Mouse (Mus musculus): ENCODE measurements around the gene Rtraf. TPM values are rescaled to one million over a fixed set of nuclear protein-coding genes. Genes with fewer than 3 reads are reported as not detected.

The Rtraf gene
- polyA plus RNA-seq, 1 experiment from 2014 or later, result 277 TPM

DNA sequence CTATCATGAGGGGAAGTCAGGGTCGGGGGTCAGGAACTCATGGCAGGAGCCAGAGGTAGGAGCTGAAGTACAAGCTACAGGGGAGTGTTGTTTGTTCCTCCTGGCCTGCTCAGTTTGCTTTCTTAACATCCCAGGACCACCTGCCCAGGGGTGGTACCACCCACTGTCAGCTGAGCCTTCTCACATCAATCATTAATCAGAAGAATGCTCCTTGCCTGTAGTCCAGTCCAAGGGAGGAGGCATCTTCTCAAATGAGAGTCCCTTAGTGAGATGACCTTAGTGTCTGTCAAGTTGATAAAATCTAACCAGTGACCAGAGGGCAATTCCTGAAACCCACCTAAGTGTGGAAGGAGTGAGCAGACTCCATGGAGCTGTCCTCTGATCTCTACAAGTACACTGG lies 35.2 kb downstream of the Rtraf start:
- no peaks in the 10 kb centered on the region for H3K27me3 ChIP-seq
- no peak overlapping the region for H3K27ac ChIP-seq
- no peak overlapping the region for H3K9ac ChIP-seq
- H3K4me2 ChIP-seq, result no peak overlapping the region
- H3K4me1 ChIP-seq, result no peaks in the 10 kb centered on the region
- no peaks in the 10 kb centered on the region for H3K36me3 ChIP-seq (replicated peaks)
- ATAC-seq (ENCODE audit: low FRiP score), result no peak
- H3K9me3 ChIP-seq, result no peaks in the 10 kb centered on the region
- no peak overlapping the region for H3K4me3 ChIP-seq (replicated peaks)
- 76% methylated on average over 1 of the region's 1 CpGs for WGBS

DNA sequence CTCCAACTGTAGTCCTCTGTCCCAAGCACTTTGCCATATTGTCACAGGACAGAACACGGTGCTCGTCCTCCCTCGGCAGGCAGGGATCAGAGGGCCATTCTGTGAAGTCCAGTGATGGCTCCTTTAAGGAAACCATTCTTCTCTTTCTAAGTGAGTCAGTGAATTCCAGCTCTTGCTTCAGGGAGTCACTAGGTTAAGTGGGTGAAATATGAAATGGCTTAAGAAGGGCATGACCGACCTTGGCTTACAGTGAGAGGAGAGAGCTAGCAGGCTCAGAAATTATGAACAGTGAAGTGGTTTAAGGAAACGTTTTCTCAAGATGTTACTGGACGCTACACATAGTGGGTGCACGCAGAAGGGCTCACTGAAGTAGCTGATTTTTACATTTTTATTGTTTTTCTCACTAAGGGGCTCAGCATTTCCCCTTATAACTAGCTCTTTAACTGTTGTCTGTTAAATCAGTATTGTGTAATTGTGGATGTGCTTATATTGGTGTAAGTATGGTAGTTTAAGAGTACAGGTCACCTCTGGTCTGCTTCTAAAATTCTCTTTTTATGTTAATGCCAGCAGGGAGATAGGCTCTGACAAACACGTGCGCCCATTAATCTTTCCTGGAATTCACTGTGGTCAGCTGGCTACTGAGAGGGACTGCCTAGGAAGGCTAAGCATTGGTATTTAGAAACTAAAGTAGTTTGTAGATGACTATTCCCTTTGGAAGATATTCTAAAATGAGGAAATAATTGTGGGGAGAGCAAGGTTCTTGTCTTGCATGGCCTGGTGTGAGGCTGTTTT lies 37.6 kb downstream of the Rtraf start:
- 86% methylated on average over 9 of the region's 9 CpGs for WGBS
- Histone ChIP-seq H3K4me1 (no peaks in the 10 kb centered on the region), H3K9ac (no peak overlapping the region), H3K36me3 (replicated peaks) (no peaks in the 10 kb centered on the region), H3K4me3 (replicated peaks) (no peak overlapping the region), H3K4me2 (no peak overlapping the region), H3K27me3 (no peaks in the 10 kb centered on the region), H3K27ac (no peak overlapping the region), H3K9me3 (no peaks in the 10 kb centered on the region)
- ATAC-seq (ENCODE audit: low FRiP score), result no peak

DNA sequence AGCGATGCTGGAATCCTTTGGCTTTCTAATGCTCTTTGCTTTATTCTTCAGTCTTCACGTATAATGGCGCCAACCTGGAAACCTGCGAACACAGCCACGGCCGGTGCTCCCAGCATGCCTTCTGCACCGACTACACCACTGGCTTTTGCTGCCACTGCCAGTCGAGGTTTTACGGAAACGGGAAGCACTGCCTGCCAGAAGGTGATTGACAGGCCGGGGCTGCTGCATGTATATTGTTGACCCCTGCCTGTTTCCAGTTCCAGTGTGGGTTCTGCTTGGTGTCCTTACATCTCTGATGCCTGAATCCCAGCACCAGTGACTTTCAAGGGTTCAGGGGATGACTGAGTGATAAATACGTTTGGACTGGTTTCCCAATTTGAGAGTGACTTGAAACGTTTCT lies 45.7 kb downstream of the Rtraf start:
- H3K4me1 ChIP-seq, result no peaks in the 10 kb centered on the region
- no peak overlapping the region for H3K27ac ChIP-seq
- no peak overlapping the region for H3K9ac ChIP-seq
- no peak overlapping the region for H3K4me3 ChIP-seq (replicated peaks)
- H3K9me3 ChIP-seq, result no peaks in the 10 kb centered on the region
- WGBS, result 91% methylated on average over 13 of the region's 13 CpGs
- H3K4me2 ChIP-seq, result no peak overlapping the region
- ATAC-seq (ENCODE audit: low FRiP score), result no peak
- H3K36me3 ChIP-seq (replicated peaks), result no peaks in the 10 kb centered on the region
- no peaks in the 10 kb centered on the region for H3K27me3 ChIP-seq

DNA sequence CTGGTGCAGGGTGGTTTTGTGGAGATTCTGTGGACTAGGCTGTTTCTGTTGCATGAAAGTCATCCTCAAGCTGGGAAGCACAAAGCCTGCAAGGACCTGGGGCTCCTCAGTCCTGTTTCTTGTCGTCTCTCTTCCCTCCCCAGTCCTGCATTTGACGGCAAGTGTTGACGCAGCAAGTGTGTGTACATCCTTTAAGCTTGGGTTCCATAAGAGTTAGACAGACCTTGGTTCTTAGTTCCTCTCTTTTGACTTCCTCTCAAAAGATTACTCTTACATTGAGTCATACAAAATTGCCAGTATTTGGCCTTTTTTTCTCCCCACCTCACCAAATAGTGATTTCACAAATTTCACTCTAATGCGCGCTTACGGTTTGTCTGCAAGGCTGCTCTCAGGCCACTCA lies 46.3 kb downstream of the Rtraf start:
- ATAC-seq (ENCODE audit: low FRiP score), result no peak
- Histone ChIP-seq H3K36me3 (replicated peaks) (no peaks in the 10 kb centered on the region), H3K27me3 (no peaks in the 10 kb centered on the region), H3K9ac (no peak overlapping the region), H3K4me2 (no peak overlapping the region), H3K27ac (no peak overlapping the region), H3K4me3 (replicated peaks) (no peak overlapping the region), H3K4me1 (0 out of 2 replicates have a peak, but pooled peaks cover 2% of the 10 kb centered on the region), H3K9me3 (no peaks in the 10 kb centered on the region)
- WGBS, result 95% methylated on average over 6 of the region's 6 CpGs

DNA sequence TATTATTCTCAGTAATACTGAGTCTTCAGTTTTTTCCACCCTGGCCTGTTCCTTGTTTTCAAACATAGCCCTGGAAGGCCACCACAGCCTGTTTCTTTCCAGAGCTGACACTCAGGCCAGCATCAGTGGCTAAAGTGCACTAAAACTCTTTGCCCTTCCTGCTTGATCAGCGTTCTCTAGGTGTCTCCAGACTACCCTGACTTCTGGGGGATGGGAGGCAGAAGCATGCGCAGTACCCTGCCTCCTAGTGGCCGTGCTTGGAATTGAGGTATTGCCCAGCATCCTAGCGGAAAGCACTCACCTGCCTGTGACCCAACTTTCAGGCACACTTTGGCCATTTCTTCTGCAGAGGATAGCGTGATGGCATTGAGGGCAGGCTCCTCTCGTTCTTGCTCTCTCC lies 46.7 kb downstream of the Rtraf start:
- Histone ChIP-seq H3K9me3 (no peaks in the 10 kb centered on the region), H3K4me3 (replicated peaks) (no peak overlapping the region), H3K4me1 (0 out of 2 replicates have a peak, but pooled peaks cover 4% of the 10 kb centered on the region), H3K36me3 (replicated peaks) (no peaks in the 10 kb centered on the region), H3K27me3 (no peaks in the 10 kb centered on the region), H3K27ac (no peak overlapping the region), H3K9ac (no peak overlapping the region), H3K4me2 (no peak overlapping the region)
- WGBS, result 44% methylated on average over 6 of the region's 6 CpGs
- no peak for ATAC-seq (ENCODE audit: low FRiP score)

DNA sequence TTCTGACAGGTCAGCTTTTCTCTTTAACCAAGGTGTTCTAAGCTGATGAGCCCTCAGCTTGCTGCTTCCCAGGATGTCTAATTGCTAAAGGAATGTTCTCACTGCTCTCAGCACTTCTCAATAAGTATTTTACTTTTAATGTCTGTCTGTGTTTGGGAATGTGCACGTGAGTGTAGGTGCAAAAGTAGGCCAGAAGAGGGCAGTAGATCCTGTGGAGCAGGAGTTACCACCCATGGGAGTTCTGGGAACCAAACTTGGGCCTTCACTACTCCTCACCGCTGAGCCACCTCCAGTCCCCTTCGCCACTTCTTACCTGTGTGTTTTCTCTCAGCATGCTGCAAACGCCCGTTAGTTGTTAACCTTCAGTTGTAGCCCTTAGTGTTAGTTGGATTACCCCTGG lies 47.4 kb downstream of the Rtraf start:
- Histone ChIP-seq H3K4me3 (replicated peaks) (no peak overlapping the region), H3K27ac (no peak overlapping the region), H3K36me3 (replicated peaks) (no peaks in the 10 kb centered on the region), H3K9me3 (no peaks in the 10 kb centered on the region), H3K4me2 (no peak overlapping the region), H3K4me1 (0 out of 2 replicates have a peak, but pooled peaks cover 4% of the 10 kb centered on the region), H3K27me3 (no peaks in the 10 kb centered on the region), H3K9ac (no peak overlapping the region)
- no peak for ATAC-seq (ENCODE audit: low FRiP score)
- WGBS, result 95% methylated on average over 5 of the region's 5 CpGs

DNA sequence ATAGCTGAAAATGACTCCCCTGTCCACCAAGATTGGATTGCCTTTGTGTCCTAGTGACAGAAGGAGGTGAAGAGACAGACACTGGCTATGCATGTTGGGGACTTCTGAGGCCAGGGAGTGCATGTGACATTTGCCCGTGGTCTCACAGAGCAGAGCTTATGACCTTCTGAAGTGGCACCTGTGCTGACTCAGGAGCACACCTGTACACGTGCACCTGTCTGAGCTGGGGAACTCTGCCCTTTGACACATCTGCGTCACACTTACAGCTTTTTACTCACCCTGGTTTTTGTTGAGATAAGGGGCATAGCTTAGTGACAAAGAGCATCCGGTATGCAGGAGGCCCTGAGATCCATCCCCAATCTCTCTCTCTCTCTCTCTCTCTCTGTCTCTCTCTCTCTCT lies 48.1 kb downstream of the Rtraf start:
- Histone ChIP-seq H3K36me3 (replicated peaks) (no peaks in the 10 kb centered on the region), H3K27me3 (no peaks in the 10 kb centered on the region), H3K4me2 (no peak overlapping the region), H3K27ac (no peak overlapping the region), H3K9me3 (no peaks in the 10 kb centered on the region), H3K4me1 (0 out of 2 replicates have a peak, but pooled peaks cover 8% of the 10 kb centered on the region), H3K9ac (no peak overlapping the region), H3K4me3 (replicated peaks) (no peak overlapping the region)
- no peak for ATAC-seq (ENCODE audit: low FRiP score)
- 94% methylated on average over 4 of the region's 4 CpGs for WGBS

DNA sequence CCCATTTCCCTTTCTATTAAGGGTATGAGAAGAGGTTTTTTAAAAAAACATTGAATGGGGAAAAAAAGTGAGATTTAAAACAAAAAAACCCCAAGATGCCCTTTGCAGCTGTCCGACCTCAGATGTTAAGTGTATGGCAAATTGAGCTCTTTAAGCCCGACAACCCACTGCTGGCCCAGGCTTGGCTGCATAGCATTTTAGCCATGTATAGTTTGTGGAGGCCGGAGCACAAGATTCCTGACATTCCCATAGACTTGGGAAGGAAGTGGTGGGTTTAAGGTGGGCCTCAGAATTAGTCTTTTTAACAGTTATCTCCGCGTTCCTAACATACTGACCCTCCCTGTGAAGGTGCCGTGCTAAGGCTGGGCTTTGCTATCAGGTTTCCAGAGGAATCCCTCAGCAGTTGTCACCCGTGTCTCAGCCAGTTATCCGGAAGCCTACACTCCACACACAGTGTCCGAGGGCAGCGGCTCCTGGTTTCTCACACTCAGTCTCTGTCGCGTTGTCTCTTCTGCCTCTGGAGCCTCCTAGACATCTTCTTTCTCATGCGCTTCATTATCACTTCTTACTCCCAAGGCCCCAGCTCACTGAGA lies 49.5 kb downstream of the Rtraf start:
- Histone ChIP-seq H3K36me3 (replicated peaks) (no peaks in the 10 kb centered on the region), H3K4me3 (replicated peaks) (no peak overlapping the region), H3K27ac (no peak overlapping the region), H3K4me1 (peaks cover 16% of the 10 kb centered on the region), H3K4me2 (no peak overlapping the region), H3K9ac (no peak overlapping the region), H3K9me3 (no peaks in the 10 kb centered on the region), H3K27me3 (no peaks in the 10 kb centered on the region)
- no peak for ATAC-seq (ENCODE audit: low FRiP score)
- WGBS, result 86% methylated on average over 13 of the region's 13 CpGs

DNA sequence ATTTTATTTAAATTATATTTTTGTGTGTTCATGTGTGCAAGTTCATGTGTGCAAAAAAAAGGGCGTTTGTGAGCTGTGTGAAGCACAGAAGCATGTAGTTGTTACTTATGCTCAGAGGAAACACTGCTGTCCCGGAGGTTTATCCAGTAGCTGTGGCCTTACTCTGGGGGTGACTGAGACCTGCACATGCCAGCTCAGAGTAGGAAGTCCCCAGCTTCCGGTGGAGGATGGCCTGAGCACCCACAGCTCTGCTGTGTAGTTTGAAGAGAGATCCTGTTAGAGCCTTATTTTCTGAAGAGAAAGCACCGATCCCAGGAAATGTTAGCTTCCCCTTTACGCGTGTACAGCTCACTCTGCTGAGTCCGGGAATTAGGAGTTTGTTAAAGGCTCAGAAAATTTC lies 52.5 kb downstream of the Rtraf start:
- WGBS, result 84% methylated on average over 7 of the region's 7 CpGs
- Histone ChIP-seq H3K36me3 (replicated peaks) (peaks cover 4% of the 10 kb centered on the region; the same call in 1 of the 2 replicates), H3K27ac (no peak overlapping the region), H3K9ac (no peak overlapping the region), H3K9me3 (no peaks in the 10 kb centered on the region), H3K27me3 (no peaks in the 10 kb centered on the region), H3K4me1 (peaks cover 24% of the 10 kb centered on the region), H3K4me2 (no peak overlapping the region), H3K4me3 (replicated peaks) (no peak overlapping the region)
- ATAC-seq (ENCODE audit: low FRiP score), result no peak

DNA sequence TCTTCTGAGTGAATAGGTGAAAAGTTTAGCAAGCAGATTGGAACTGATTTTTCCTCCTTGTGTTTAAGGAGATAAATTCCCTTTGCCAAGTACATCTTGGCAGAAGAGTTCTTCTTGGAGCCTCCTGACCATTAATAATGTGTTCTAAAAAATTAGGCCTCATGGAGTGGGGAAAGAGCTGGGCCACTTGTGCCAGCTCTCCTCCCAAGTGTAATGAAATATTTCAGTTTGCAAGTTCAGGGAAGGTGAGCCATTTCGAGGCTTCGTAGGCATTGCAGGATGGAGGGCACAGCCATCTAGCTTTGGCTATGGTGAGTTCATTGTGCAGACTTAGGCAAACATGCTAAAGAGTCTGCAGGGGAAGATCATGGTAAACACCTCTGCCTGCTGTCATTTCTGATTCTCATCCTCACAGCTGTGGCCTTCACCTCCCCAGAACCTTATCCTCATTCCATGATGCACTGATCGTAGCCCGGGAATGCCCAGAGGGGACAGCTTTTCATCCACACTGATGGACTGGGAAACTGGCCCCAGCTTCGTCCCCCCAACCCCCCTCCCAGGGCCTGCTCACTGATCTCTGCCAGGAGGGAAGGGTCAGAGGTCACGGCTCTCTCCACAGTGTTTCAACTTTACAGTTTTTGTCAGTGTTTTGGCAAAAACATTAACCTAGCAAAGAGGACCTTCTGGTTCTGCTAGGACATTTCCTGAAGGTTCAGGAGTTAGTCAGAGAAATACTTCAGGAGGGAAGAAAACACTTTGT lies 54.0 kb downstream of the Rtraf start:
- ATAC-seq (ENCODE audit: low FRiP score), result no peak
- Histone ChIP-seq H3K27ac (no peak overlapping the region), H3K27me3 (no peaks in the 10 kb centered on the region), H3K9me3 (no peaks in the 10 kb centered on the region), H3K4me1 (peaks cover 31% of the 10 kb centered on the region), H3K36me3 (replicated peaks) (peaks cover 4% of the 10 kb centered on the region; the same call in 1 of the 2 replicates), H3K9ac (no peak overlapping the region), H3K4me2 (no peak overlapping the region), H3K4me3 (replicated peaks) (no peak overlapping the region)
- 44% methylated on average over 6 of the region's 6 CpGs for WGBS

DNA sequence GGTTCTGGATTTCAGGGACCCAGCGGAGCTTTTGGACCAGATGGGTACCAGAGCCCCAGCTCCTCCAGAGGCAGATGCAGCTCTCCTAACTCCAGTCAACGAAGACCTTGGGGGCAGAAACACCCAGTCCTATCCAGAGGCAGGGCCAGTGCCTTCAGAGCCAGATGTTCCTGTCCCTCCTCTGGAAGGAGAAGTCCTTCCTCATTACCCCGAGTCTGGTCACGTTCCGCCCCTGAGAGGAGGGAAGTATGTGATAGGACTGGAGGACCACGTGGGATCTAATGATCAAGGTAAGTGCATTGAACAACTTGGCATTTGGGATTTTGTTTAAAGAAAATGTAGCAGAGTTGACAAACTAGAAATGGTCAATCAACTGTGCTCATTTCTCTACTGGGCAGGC lies 55.0 kb downstream of the Rtraf start:
- WGBS, result 91% methylated on average over 6 of the region's 6 CpGs
- H3K4me3 ChIP-seq (replicated peaks), result no peak overlapping the region
- H3K36me3 ChIP-seq (replicated peaks), result peaks cover 4% of the 10 kb centered on the region; the same call in 1 of the 2 replicates
- no peak overlapping the region for H3K4me2 ChIP-seq
- no peak overlapping the region for H3K27ac ChIP-seq
- H3K9me3 ChIP-seq, result no peaks in the 10 kb centered on the region
- H3K27me3 ChIP-seq, result no peaks in the 10 kb centered on the region
- ATAC-seq (ENCODE audit: low FRiP score), result no peak
- peaks cover 31% of the 10 kb centered on the region for H3K4me1 ChIP-seq
- no peak overlapping the region for H3K9ac ChIP-seq

DNA sequence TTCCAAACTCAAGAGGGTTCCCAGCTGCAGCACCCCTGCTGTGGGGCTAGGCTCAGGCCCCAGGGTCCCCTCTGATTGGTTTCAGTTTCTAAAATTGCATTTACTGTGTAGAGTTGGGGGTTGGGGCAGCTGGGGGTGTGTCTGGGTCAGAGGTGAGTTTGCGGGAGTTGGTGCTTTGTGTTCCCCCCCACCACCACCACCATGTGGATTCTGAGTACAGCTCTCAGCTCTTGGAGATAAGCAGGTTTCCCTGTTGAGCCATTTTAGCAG lies 57.3 kb downstream of the Rtraf start:
- H3K36me3 ChIP-seq (replicated peaks), result peaks cover 4% of the 10 kb centered on the region; the same call in 1 of the 2 replicates
- H3K9me3 ChIP-seq, result no peaks in the 10 kb centered on the region
- no peak overlapping the region for H3K4me3 ChIP-seq (replicated peaks)
- H3K4me1 ChIP-seq, result peaks cover 32% of the 10 kb centered on the region
- 19% methylated on average over 1 of the region's 1 CpGs for WGBS
- ATAC-seq (ENCODE audit: low FRiP score), result peak; percentile 23; the same call in 1 of the 2 replicates
- H3K4me2 ChIP-seq, result no peak overlapping the region
- H3K9ac ChIP-seq, result no peak overlapping the region
- H3K27me3 ChIP-seq, result 0 out of 2 replicates have a peak, but pooled peaks cover 3% of the 10 kb centered on the region
- H3K27ac ChIP-seq, result no peak overlapping the region
